Mouse (Mus musculus): ENCODE measurements around the gene Leprot.

Gene Leprot

DNA sequence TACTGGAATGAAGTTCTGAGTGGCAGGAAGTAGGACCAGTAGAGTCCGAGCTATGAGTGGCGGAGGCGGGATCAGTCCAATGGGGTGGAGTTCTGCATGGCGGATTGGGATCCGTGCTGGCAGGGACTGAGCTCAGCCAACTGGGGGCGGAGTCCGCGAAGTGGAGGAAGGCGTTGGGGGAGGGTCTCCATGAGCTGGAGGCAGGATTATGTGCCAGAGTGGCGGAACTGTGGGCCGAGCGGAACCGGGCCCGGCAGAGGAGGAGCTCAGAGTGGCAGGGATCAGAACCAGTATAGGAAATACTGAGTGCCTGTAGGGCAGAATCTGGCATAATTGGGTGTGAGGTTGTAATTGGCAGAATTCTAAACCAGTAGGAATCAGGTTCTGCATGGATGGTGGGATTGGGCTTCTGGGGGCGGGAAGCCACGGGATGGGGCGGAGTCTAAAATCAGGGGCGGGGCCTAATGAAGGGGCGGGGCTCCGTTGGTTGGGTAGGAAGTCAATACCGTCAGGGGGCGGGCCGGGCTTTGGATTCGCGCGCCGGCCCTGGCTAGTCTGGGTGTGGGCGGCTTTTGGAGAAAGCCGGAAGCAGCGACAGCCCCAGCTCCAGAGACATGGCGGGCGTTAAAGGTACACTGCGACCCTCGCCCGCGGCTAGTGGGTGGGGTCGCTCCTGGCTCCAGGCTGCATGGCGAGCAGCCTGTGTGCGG lies at the start of gene Leprot:
TSS of gene Leprot (plus strand) at position 523 of the 710 bp plus-strand sequence.
- DNase-seq = peak; percentile 100

DNA sequence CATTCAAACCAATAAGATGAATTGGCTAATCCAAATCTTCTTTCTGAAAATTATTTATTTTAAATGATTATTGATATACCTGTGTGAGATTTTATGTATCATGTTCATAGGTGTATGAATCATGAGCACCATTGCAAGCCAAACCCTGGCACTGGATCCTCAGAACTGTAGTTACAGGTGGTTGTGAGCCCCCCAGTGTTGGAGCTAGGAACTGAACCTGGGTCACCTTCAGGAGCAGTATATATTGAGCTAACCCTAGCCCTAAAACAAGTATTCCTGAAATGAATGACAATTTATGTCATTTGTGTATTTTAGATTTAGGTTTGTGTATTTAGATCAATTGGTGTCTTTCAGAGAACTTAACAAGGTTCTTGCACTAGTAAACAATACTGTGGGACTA lies 45.8 kb upstream of the Leprot start:
- no peak for DNase-seq

DNA sequence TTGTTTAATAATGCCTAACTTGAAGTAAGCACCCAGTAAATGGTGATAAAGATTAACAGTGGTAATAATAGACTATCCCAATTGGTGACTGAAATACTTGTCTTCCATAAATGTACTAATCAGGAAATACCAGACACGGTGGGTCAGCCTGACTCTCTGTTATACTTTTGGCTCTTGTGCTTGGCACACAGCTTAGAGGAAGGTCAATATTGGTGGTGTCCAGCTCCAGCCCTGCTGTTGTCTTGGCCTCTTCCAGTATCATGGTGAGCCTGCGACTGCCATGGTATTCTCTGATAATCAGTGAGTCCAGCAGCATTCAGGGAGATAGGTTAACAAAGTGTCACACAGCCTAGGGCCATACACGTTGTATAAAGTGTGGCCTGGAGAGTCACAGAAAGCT lies 43.9 kb upstream of the Leprot start:
- DNase-seq = no peak

GRCm38 (mm10) chr4:101616520-101616919 lies 31.0 kb upstream of the Leprot start:
- no peak for DNase-seq

DNA sequence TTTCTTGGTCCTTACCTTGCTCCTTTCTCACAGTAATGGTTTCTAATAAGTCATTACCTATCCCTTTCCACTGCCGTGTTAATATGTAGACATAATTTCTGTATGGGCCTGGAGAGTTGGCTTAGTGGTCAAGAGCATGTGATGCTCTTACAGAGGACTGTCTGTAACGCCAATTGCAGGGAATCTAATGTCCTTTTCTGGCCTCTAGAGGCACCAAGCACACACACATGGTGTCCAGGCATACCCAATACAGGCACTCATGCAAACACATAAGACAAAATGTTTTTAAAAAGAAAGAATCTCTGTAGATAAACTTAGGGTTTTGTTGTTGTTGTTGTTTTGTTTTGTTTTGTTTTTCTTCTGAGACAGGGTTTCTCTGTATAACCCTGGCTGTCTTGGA lies 29.8 kb upstream of the Leprot start:
- DNase-seq = no peak

- no peak for DNase-seq
Measured at GRCm38 (mm10) chr4:101620206-101620605, 27.3 kb upstream of the Leprot start.

DNA sequence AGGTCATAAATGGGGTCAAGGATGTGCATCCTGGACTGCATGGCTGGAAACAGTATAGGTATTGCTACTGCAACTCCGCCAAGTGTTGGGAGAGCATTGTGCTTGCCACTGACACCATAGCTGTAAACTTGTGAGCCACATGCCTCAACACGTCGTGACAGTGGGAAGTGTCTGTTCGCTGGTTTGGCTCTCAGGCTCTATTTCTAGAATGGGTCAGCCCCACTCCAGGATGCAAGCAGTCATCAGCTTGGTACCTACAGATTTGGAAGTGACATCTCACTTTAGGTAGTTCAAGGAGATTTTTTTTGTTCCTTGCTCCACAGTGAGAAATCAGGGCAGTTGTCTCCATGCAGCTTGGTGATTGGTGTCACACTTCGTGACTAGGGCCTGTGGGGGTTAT lies 26.3 kb upstream of the Leprot start:
- DNase-seq = no peak

DNA sequence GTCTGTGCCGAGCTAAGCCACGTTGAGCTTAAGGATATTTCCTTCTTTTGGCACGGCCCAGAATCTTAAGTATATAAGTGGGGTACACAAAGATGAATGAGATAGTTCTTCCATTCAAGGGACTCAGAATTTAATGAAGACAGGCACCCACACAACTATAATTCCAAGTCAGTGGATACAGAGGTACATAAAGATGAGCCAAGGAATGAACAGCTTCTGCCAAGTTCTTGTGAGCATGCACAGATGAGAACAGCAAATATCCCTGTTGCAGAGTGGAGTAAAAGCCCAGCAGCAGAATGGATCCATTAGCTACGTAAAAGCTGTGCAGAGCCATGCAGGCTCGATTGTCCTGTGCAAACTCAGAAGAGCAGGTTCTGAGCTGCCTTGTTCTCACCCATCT lies 22.2 kb upstream of the Leprot start:
- no peak for DNase-seq

DNA sequence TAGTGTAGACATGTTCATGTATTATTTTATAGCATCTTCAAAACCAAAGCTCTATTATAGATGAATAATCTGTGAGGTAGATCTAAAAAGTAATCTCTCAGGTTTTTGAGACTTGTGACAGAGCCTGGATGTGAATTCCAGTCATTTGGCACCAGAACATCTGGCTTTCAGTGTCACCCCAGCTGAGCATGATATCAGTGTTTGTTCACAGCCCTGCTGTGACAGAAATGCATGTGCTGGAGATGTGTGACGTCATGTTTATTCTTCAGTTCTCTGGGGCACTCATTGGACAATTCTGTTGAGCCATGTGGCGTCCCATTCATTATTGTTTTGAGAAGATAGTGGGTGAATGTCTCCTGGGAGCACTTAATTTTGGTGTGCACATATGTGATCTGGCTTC lies 11.9 kb upstream of the Leprot start:
- peak; percentile 69 for DNase-seq

GRCm38 (mm10) chr4:101637472-101637871 lies 10.0 kb upstream of the Leprot start:
- DNase-seq = no peak

- peak; percentile 43 for DNase-seq
Measured at GRCm38 (mm10) chr4:101640631-101641030, 6.9 kb upstream of the Leprot start.

GRCm38 (mm10) chr4:101642708-101643107 lies 4.8 kb upstream of the Leprot start:
- DNase-seq = peak; percentile 14

- peak; percentile 54 for DNase-seq
Measured at GRCm38 (mm10) chr4:101643216-101643615, 4.3 kb upstream of the Leprot start.

DNA sequence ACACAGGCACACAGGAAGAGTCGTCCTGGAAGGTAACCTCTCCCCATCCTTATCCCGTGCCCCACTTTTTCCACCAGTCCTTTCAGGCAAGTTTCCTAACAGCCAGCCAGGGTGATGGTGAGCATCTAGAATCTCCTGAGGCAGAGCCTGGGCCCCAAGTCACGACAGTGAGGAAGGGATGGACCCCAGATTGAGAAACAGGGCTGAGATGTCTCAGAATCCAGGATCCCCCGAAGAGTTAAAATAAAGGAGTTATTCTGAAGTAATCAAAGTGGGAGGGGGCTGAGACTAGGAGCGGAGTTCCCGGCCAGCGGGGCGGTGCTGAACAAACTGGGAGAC lies 692 bp upstream of the Leprot start:
- DNase-seq = no peak

GRCm38 (mm10) chr4:101647976-101648642 lies 591 bp downstream of the Leprot start:
- DNase-seq = no peak

DNA sequence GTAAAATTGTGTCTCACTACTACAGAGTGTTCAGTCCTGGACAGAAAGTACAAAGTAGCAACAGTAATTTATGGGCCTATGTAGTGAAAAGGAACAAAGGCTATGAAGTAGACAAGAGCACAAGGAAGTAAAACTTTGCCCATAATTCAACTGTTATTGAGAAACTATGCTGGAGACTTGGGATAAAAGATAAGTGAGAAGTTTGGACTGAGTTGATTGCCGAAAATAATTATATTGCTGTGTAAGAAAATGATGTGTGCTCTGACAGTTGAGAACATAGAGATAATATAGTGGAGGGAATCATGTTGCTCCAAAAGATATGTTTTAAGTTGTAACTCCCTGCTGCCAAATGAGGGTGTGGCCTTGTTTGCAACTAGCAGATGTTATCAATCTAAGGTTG lies 1.2 kb downstream of the Leprot start:
- DNase-seq = no peak

DNA sequence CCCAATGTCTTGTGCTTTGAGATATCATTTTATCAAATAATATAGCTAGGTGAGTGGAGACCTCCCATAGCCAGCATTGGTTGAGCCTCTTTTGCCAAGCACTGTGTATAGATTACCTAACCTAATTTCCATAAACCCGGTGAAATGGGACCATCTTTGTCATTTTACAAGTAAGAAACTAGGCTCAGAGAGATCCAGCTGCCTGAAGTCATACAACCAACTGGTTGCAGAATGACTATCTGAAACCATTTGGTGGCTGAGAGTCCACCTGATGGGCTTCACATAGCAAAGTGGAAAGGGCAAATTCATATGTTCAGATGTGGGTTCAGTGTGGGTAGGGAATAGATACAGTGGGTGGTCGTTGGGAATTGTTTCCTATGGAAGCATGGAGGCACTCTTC lies 3.4 kb downstream of the Leprot start:
- no peak for DNase-seq

- peak; percentile 80 for DNase-seq
Measured at GRCm38 (mm10) chr4:101654256-101654655, 6.7 kb downstream of the Leprot start.

DNA sequence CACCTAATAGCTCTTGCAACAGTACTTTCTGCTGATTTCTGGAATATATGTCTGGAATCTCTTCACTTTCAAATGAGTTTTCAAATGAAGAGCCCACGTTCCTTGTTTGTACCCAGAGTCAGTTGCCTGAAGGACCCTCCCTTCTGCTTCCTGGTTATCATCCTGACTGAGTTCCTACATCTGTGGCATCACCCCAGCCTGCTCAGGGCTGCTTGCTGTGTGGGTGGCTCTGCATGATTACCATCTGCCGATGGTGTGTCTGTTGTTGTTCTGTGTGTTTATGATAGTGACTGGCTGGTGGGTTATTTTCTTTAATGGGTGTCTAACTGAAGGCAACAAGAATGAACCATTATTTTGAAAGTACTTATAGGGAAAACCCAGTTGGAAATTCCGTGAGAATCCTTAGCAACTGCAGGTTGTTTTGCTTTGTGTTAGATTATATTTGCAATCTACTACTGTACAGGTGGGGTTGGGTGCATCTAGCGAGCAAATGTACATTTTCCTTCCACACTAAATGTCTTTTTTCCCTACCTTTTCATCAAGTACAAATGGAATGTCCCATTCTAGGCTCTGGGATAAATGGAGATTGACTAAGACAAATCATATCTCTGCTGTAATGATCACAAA lies 7.4 kb downstream of the Leprot start:
- peak; percentile 25 for DNase-seq

GRCm38 (mm10) chr4:101655415-101655790 lies 7.9 kb downstream of the Leprot start:
- peak; percentile 87 for DNase-seq

DNA sequence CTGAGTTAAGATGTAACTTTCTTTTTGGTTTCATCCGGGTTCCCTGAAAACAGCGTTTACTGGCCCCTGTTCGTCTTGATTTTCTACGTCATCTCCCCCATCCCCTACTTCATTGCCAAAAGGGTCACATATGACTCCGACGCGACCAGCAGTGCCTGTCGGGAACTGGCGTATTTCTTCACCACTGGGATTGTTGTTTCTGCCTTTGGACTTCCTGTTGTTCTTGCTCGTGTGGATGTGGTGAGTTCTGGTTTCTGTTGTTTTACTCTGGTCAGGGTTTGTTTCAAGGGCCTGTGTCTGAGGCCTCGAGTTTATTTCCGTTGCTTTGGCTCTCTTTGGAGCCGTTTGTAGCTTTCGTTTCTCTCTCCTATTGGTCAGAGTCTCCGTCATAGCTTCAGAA lies 8.5 kb downstream of the Leprot start:
- peak; percentile 98 for DNase-seq

DNA sequence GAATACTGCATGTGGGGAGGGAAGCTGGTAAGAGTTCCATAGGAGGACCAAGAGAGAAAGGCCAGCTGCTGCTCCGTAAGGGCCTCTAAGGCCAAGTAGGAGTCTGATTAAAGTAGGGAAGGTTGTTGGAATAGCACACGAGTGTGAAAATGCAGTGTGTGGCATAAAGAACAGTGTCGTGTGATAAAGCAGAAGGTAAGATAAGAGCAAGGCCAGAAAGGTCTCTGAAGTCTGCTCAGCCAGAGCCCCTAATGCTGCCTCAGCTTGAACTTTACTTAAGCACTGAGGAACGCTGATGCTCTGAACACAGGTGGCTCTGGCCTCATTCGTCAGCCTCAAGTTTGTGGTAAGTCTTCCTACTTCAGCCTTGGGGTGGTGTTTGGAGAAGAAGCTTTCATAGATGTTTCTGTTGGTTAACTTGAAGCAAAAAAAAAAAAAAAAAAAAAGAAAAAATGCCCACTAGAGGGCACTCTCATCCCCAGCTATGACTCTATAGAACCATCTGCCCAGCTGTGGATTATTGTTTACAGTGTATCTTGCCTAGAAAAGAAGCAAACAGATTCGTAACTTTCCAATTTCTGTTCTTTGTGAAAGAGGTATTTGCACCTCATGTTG lies 9.5 kb downstream of the Leprot start:
- DNase-seq = peak; percentile 30

- DNase-seq = peak; percentile 85
Measured at GRCm38 (mm10) chr4:101664160-101664750, 16.7 kb downstream of the Leprot start.

DNA sequence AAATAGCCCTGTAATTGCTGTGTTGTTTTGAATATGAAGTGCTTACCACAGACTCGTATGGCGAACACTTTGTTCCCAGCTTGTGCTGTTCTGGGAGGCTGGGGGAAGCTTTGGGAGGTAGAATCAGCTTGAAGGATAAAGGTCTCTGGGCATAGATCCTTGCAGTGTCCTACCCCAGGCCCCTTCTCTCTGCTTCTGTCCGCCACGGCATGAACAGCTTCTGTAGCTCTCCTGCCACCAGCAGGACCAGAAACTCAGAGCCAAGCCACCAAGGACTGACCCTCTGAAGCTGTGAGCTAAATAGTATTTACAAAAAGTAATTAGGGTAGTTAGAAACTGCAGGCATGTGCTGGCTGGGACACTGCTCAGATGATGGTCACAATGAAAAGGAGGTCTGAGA lies 17.2 kb downstream of the Leprot start:
- peak; percentile 76 for DNase-seq
